Mouse (Mus musculus) forebrain, embryonic 11.5 days (tissue): Measurements from ENCODE around the gene Pde4c. TPM values are rescaled to one million over a fixed set of nuclear protein-coding genes. Genes with fewer than 3 reads are reported as not detected.

ENCODE experiments used
- ATAC-seq: fragments of 200-750 bp; cut with Nextera tagmentation; replicated peaks from 2 replicates; pipeline ENCODE4 v1.8.0; 2017; ENCODE audit warnings: moderate TSS enrichment; ENCODE audit not compliant: low FRiP score
- DNase-seq: peaks from one replicate; pipeline ENCODE4 v3.0.0-alpha.2; 2017; ENCODE audit warnings: low spot score
- H3K27ac ChIP-seq: fragments of 300-500 bp; sonication (generic); 2 replicates; pipeline ENCODE4 v1.5.1; 2014; ENCODE audit warnings: low read depth, low read length
- H3K27me3 ChIP-seq: fragments of 300-500 bp; sonication (generic); 2 replicates; pipeline ENCODE4 v1.6.1; 2014; ENCODE audit warnings: mild to moderate bottlenecking, low read length, mixed read lengths; ENCODE audit not compliant: control insufficient read depth, insufficient read depth
- H3K36me3 ChIP-seq: fragments of 300-500 bp; sonication (generic); 2 replicates; pipeline ENCODE4 v1.6.1; 2014; ENCODE audit warnings: mild to moderate bottlenecking, low read length, moderate library complexity, mixed read lengths; ENCODE audit not compliant: control insufficient read depth, insufficient read depth
- H3K4me1 ChIP-seq: fragments of 300-500 bp; sonication (generic); replicated peaks from 2 replicates; pipeline ENCODE4 v1.6.1; 2014; ENCODE audit warnings: low read length, mixed read lengths; ENCODE audit not compliant: control insufficient read depth, insufficient read depth
- H3K4me2 ChIP-seq: fragments of 300-500 bp; sonication (generic); 2 replicates; pipeline ENCODE4 v1.6.1; 2014; ENCODE audit warnings: low read depth, mild to moderate bottlenecking, low read length, moderate library complexity, mixed read lengths; ENCODE audit not compliant: severe bottlenecking
- H3K4me3 ChIP-seq: fragments of 300-500 bp; sonication (generic); 2 replicates; pipeline ENCODE4 v1.5.1; 2014; ENCODE audit warnings: low read depth, low read length
- H3K9ac ChIP-seq: fragments of 300-500 bp; sonication (generic); 2 replicates; pipeline ENCODE4 v1.6.1; 2014; ENCODE audit warnings: low read length
- H3K9me3 ChIP-seq: fragments of 300-500 bp; sonication (generic); 2 replicates; pipeline ENCODE4 v1.6.1; 2016; ENCODE audit warnings: low read length, mixed read lengths; ENCODE audit not compliant: control insufficient read depth
- WGBS: fragments of 180-500 bp; shearing (Covaris S2); extraction: QIAGEN DNeasy Blood & Tissue Kit; methylation state at CpG from one replicate; pipeline ENCODE4 v1.1.7; 2014; 5-methylcytosine and 5-hydroxymethylcytosine counted together
- polyA plus RNA-seq: library from polyadenylated mRNA; unstranded; fragments of >200 nt; fragmentation: Nextera tagmentation; extraction: Ambion mirVana; gene quantifications from 2 replicates; pipeline ENCODE4 v1.2.1, GENCODE M21; 2014

Gene Pde4c
- polyA plus RNA-seq, 1 experiment from 2014 or later, result 0.13 TPM

DNA sequence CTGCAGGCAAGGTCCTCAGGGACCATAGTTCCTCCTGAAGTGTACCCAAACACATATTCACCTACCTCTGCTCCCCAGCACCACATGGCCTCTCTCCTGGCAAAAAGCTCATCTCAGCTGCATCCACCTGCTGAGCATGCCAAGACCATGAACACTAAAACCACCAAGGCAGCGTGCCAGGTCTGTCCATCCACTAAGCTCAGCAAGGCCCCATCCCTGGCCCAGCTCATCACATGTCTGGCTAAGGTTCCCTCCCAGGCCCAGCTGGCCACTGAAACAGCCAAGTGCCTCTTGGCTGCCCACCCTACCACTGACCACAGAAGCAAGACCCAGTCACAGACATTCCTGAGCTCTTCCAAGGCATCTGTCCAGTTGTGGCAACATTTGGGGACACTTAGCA lies 13.2 kb upstream of the Pde4c start:
- Histone ChIP-seq H3K4me3 (no peak overlapping the region), H3K36me3 (no peaks in the 10 kb centered on the region), H3K4me2 (no peak overlapping the region), H3K4me1 (no peaks in the 10 kb centered on the region), H3K27ac (no peak overlapping the region), H3K9me3 (no peaks in the 10 kb centered on the region), H3K9ac (no peak overlapping the region), H3K27me3 (no peaks in the 10 kb centered on the region)
- WGBS, result 96% methylated on average over 1 of the region's 1 CpGs
- ATAC-seq, result no peak
- DNase-seq, result no peak

DNA sequence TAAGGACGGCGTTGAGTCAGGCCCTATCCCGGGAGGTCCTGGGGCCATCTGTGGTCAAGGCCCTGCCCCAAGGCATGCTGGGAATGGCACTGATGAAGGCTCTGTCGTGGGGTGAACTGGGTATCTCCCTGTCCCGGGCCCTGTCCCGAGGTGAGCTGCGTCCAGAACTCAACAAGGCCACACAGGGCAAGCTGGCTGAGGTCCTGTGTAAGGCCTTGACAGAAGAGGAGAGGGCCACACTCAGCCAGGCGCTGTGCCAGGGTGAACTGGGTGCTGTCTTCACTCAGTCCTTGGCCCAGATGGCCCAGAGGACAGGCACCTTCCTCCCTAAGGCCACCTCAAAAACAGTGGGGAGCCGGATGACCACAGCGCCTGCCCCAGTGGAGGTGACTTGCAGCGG lies 12.5 kb upstream of the Pde4c start:
- Histone ChIP-seq H3K4me1 (no peaks in the 10 kb centered on the region), H3K27ac (no peak overlapping the region), H3K4me2 (no peak overlapping the region), H3K36me3 (no peaks in the 10 kb centered on the region), H3K27me3 (no peaks in the 10 kb centered on the region), H3K4me3 (no peak overlapping the region), H3K9me3 (no peaks in the 10 kb centered on the region), H3K9ac (no peak overlapping the region)
- DNase-seq (no peak), ATAC-seq (no peak)
- 87% methylated on average over 11 of the region's 11 CpGs for WGBS

DNA sequence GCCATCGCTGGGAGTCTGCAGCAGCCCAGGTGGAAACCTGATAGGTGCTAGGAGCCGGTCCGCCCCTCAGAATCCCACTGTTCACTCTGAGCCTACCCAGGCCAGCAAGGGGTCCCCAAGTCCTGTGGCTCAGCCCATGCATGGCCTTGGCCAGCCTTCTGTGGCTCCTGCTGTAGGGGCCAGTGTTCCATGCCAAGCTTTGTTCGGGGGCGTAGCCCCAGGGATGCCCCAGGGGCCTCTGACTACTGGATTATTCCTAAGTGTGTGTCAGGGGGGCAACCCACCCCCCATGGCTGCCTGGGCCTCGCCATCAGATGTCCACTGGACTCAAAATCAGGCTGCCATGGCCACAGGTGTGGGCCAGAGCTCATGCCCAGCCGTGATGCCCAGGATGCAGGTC lies 9.5 kb upstream of the Pde4c start:
- H3K27me3 ChIP-seq, result no peaks in the 10 kb centered on the region
- no peak for DNase-seq
- WGBS, result 81% methylated on average over 7 of the region's 7 CpGs
- H3K4me3 ChIP-seq, result no peak overlapping the region
- no peaks in the 10 kb centered on the region for H3K4me1 ChIP-seq
- no peak overlapping the region for H3K9ac ChIP-seq
- H3K36me3 ChIP-seq, result no peaks in the 10 kb centered on the region
- no peaks in the 10 kb centered on the region for H3K9me3 ChIP-seq
- no peak overlapping the region for H3K27ac ChIP-seq
- no peak overlapping the region for H3K4me2 ChIP-seq
- ATAC-seq, result no peak

DNA sequence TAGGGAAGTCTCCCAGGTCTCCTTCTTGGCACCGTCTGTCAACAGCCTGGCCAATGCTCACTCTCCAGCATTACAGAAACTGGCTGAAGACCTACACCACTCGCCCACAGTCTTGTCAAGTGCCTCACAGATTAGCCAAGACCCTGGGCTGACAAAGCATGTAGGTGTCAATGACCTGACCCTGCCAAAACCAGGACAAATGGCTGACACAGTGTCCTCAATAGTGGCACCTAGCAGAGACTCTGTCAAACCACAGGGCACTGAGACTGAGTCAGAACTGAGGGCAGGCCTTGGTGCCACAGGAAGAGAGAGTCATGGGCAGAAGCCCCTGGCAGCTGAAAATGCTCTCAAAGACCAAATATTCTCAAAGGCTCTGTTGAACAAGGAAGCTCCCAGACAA lies 8.4 kb upstream of the Pde4c start:
- H3K4me1 ChIP-seq, result no peaks in the 10 kb centered on the region
- ATAC-seq (no peak), DNase-seq (no peak)
- H3K4me3 ChIP-seq, result no peak overlapping the region
- WGBS, result 60% methylated on average over 2 of the region's 2 CpGs
- no peak overlapping the region for H3K27ac ChIP-seq
- no peak overlapping the region for H3K9ac ChIP-seq
- H3K4me2 ChIP-seq, result no peak overlapping the region
- H3K36me3 ChIP-seq, result no peaks in the 10 kb centered on the region
- no peaks in the 10 kb centered on the region for H3K27me3 ChIP-seq
- no peaks in the 10 kb centered on the region for H3K9me3 ChIP-seq

DNA sequence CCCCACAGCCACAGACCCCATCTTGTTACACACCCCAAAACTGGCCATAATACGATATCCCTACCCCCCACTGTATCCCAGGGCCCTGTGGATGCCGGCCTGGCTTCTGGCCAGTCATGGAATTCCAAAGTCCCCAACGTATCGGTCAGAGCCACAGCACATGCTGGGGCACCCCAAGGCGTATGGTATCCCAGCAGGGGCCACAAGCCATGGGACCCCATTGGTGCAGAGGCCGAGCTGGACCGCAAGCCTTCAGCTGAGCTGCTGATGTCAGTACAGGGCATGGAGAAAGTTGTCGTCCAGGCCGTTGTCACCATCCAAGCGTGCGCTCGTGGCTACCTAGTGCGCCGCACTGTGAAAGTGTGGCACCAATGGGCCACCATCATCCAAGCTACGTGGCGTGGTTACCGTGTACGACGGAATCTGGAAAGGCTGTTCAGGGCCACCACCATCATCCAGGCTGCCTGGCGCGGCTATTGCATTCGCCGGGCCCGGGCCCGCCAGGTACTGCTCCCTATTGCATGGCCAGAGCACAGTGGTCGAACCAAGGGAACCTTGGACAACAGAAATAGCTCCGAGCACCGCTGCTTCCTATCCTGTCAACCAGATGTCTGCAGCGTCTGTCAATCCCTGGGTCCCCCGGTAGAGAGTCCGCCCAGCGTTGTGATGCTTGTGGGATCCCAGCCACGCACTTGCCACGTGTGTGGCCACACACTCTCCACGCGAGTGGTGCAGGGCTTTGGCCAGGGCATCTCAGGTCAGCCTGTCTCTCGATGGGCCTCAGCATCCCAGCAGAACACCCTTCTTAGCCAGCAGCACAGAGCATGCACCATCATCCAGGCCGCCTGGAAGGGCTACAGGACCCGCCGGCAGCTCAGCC lies 6.8 kb upstream of the Pde4c start:
- Histone ChIP-seq H3K27me3 (no peaks in the 10 kb centered on the region), H3K27ac (no peak overlapping the region), H3K4me1 (no peaks in the 10 kb centered on the region), H3K9ac (no peak overlapping the region), H3K4me3 (no peak overlapping the region), H3K36me3 (no peaks in the 10 kb centered on the region), H3K4me2 (no peak overlapping the region), H3K9me3 (no peaks in the 10 kb centered on the region)
- ATAC-seq (no peak), DNase-seq (no peak)
- WGBS, result 87% methylated on average over 40 of the region's 40 CpGs

DNA sequence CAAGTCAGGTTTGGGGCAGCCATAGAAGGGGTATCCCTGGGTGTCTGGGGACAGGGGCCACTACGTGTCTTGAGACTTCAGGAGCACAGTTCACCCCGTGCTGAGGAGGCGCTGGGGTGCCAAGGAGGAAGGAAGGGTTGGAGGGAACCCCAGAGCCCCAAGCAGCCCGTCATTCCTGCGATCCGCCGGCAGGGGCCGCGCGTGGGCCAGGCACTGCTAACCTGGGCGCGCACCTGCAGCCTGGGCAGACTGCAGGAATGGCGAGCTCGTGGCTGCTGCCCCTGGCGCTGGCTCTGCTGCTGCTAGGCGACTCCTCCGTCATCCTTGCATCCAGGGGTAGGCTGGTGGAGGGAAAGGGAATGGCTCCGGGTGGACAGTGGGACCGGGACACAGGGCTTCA lies 5.2 kb upstream of the Pde4c start, which contains the start of gene Gm3336:
Gene Gm3336 (plus strand): TSS at position 247 of the 400 bp plus-strand sequence.
- Histone ChIP-seq H3K27ac (no peak within 1 kb of the TSS), H3K9ac (no peak within 1 kb of the TSS; the same call in 1 of the 2 replicates), H3K9me3 (no peaks in the 10 kb centered on the region), H3K4me1 (no peaks in the 10 kb centered on the region), H3K4me2 (no peak within 1 kb of the TSS), H3K4me3 (no peak within 1 kb of the TSS), H3K27me3 (no peaks in the 10 kb centered on the region), H3K36me3 (no peaks in the 10 kb centered on the region)
- ATAC-seq (peak; percentile 45; the same call in 1 of the 2 replicates), DNase-seq (peak; percentile 80)
- 1% methylated on average over 19 of the region's 19 CpGs for WGBS

DNA sequence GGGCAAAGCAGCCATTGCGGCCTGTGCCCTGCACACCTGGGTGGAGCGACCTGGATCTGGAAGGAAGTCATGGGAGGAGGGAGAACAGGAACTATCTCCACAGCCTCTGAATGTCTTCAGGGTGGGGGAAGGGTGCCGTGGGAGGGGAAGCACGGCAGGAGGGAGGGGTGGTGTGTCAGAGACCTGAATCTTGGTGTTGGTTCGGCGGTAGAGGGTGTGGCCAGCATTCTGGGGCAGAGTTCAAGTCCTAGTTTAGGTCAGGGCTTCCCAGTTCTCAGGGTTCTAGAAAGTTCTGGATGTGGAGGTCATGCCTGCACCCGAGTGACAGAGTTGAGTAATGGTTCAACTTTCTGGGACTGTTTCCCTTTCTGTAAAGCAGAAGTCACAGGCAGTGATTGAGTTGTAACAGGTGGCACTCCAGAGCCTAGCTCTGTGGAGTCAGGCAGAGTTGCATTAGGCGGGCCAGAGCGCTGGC lies 3.7 kb upstream of the Pde4c start:
- 76% methylated on average over 9 of the region's 9 CpGs for WGBS

DNA sequence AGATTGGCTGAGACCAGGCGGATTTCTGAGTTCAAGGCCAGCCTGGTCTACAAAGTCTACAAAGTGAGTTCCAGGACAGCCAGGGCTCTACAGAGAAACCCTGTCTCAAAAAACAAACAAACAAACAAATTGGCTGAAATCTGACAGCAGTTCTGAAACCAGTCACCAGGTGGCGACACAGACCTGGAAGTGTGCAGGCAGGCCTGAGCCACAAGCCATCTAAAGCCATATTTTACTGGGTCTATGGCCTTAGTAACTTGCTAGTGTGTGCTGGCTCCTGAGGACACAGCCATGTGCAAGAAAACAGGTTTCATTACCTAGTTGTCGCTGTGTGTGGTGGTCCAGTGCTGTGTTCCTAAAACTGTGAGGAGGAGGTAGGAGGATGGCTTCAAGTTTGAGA lies 2.8 kb upstream of the Pde4c start:
- ATAC-seq (peak; percentile 69; the same call in 1 of the 2 replicates), DNase-seq (peak; percentile 87)
- no peaks in the 10 kb centered on the region for H3K27me3 ChIP-seq
- no peak overlapping the region for H3K27ac ChIP-seq
- H3K4me3 ChIP-seq, result no peak overlapping the region
- no peaks in the 10 kb centered on the region for H3K9me3 ChIP-seq
- 8% methylated on average over 3 of the region's 3 CpGs for WGBS
- no peaks in the 10 kb centered on the region for H3K4me1 ChIP-seq
- no peak overlapping the region for H3K9ac ChIP-seq
- no peak overlapping the region for H3K4me2 ChIP-seq
- H3K36me3 ChIP-seq, result no peaks in the 10 kb centered on the region

More for the DNA sequence above, 3.7 kb upstream of the Pde4c start:
- Histone ChIP-seq H3K4me3 (no peak overlapping the region), H3K27me3 (no peaks in the 10 kb centered on the region), H3K9ac (no peak overlapping the region), H3K4me1 (no peaks in the 10 kb centered on the region), H3K9me3 (no peaks in the 10 kb centered on the region), H3K36me3 (no peaks in the 10 kb centered on the region), H3K4me2 (no peak overlapping the region), H3K27ac (no peak overlapping the region)
- ATAC-seq (no peak), DNase-seq (no peak)

DNA sequence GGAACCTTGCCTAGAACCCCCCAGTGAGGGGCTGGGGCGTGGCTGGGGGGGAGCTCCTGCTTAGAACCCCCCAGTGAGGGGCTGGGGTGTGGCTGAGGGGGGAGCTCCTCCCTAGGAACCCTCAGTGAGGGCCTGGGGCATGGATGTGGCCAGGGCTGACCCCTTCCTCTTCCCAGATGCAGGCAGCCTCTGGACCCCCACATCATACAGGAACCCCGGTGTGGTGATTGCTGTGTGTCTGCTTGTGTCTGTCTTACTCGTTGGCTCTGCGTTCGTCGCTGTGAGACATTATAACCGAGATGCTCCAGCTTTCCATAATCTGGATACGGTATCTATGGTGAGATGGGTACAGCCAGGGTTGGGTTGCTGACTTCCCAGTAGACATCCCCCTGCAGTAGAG lies 1.9 kb upstream of the Pde4c start:
- Histone ChIP-seq H3K4me1 (no peaks in the 10 kb centered on the region), H3K9me3 (no peaks in the 10 kb centered on the region), H3K4me3 (no peak overlapping the region), H3K27ac (no peak overlapping the region), H3K9ac (no peak overlapping the region), H3K27me3 (no peaks in the 10 kb centered on the region), H3K36me3 (no peaks in the 10 kb centered on the region), H3K4me2 (no peak overlapping the region)
- peak; percentile 51 for DNase-seq
- ATAC-seq, result no peak
- WGBS, result 86% methylated on average over 8 of the region's 8 CpGs
